Mouse (Mus musculus): ENCODE data around the gene Pvalb.

The Pvalb gene

GRCm38 (mm10) chr15:78195096-78195880 is 10.9 kb downstream of the Pvalb start:
- DNase-seq (ENCODE audit: low read depth, low spot score): no peak

- DNase-seq (ENCODE audit: low read depth, low spot score): no peak
These were observed 11.9 kb downstream of the Pvalb start for GRCm38 (mm10) chr15:78194320-78194719.

- no peak for DNase-seq (ENCODE audit: low read depth, low spot score)
These were observed 16.6 kb downstream of the Pvalb start for GRCm38 (mm10) chr15:78189636-78190035.

GRCm38 (mm10) chr15:78188546-78188945 is 17.7 kb downstream of the Pvalb start:
- DNase-seq (ENCODE audit: low read depth, low spot score): no peak

- DNase-seq (ENCODE audit: low read depth, low spot score): no peak
These were observed 19.3 kb downstream of the Pvalb start for GRCm38 (mm10) chr15:78186906-78187305.

GRCm38 (mm10) chr15:78185609-78186008 is 20.6 kb downstream of the Pvalb start:
- no peak for DNase-seq (ENCODE audit: low read depth, low spot score)

- peak; percentile 89 for DNase-seq (ENCODE audit: low read depth, low spot score)
These were observed 21.3 kb downstream of the Pvalb start for GRCm38 (mm10) chr15:78184855-78185254.

- DNase-seq (ENCODE audit: low read depth, low spot score): peak; percentile 62
These were observed 24.3 kb downstream of the Pvalb start for GRCm38 (mm10) chr15:78181701-78182405.

- DNase-seq (ENCODE audit: low read depth, low spot score): no peak
These were observed 26.4 kb downstream of the Pvalb start for GRCm38 (mm10) chr15:78179775-78180174.

- DNase-seq (ENCODE audit: low read depth, low spot score): peak; percentile 89
These were observed 27.8 kb downstream of the Pvalb start for GRCm38 (mm10) chr15:78178397-78178796.

GRCm38 (mm10) chr15:78177257-78177656 is 28.9 kb downstream of the Pvalb start:
- no peak for DNase-seq (ENCODE audit: low read depth, low spot score)

- DNase-seq (ENCODE audit: low read depth, low spot score): no peak
These were observed 31.3 kb downstream of the Pvalb start for GRCm38 (mm10) chr15:78174887-78175245.

GRCm38 (mm10) chr15:78173972-78174886 is 32.0 kb downstream of the Pvalb start, which contains the start of gene Ift27:
Gene Ift27, minus strand, starts transcription at chr15:78174107.
- peak; percentile 100 for DNase-seq (ENCODE audit: low read depth, low spot score)

GRCm38 (mm10) chr15:78172899-78173817 is 33.0 kb downstream of the Pvalb start:
- DNase-seq (ENCODE audit: low read depth, low spot score): peak; percentile 27

GRCm38 (mm10) chr15:78172256-78172898 is 33.8 kb downstream of the Pvalb start:
- no peak for DNase-seq (ENCODE audit: low read depth, low spot score)

- peak; percentile 73 for DNase-seq (ENCODE audit: low read depth, low spot score)
These were observed 34.5 kb downstream of the Pvalb start for GRCm38 (mm10) chr15:78171651-78172050.

GRCm38 (mm10) chr15:78170708-78171107 is 35.5 kb downstream of the Pvalb start:
- DNase-seq (ENCODE audit: low read depth, low spot score): peak; percentile 39

- DNase-seq (ENCODE audit: low read depth, low spot score): no peak
These were observed 36.6 kb downstream of the Pvalb start for GRCm38 (mm10) chr15:78169566-78169965.

- DNase-seq (ENCODE audit: low read depth, low spot score): no peak
These were observed 40.9 kb downstream of the Pvalb start for GRCm38 (mm10) chr15:78165292-78165691.

GRCm38 (mm10) chr15:78164466-78164865 is 41.7 kb downstream of the Pvalb start:
- DNase-seq (ENCODE audit: low read depth, low spot score): no peak
